Mouse (Mus musculus) stomach, embryonic 16.5 days (tissue): ENCODE measurements at regions not wholly inside any gene's neighbourhood (a gene's known extent, or its start where the extent isn't known, plus 50 kb on each side); places are given as distances from the start of the nearest gene placed in this dataset.
A peak's percentile ranks its signal among the peaks of the same experiment; 100 is the strongest.

Source experiments
- ATAC-seq: fragments of 200-750 bp; cut with Nextera tagmentation; 2 replicates; pipeline ENCODE4 v1.8.0; 2017; ENCODE audit warnings: moderate number of reproducible peaks, moderate TSS enrichment; ENCODE audit not compliant: insufficient read depth, low FRiP score
- H3K27ac ChIP-seq: fragments of 300-500 bp; sonication (generic); 2 replicates; pipeline ENCODE4 v1.5.1; 2014; ENCODE audit warnings: low read length
- H3K27me3 ChIP-seq: fragments of 300-500 bp; sonication (generic); 2 replicates; pipeline ENCODE4 v1.6.1; 2014; ENCODE audit warnings: low read length, control low read depth, mixed read lengths; ENCODE audit not compliant: control insufficient read depth, insufficient read depth
- H3K36me3 ChIP-seq: fragments of 300-500 bp; sonication (generic); 2 replicates; pipeline ENCODE4 v1.6.1; 2014; ENCODE audit warnings: low read length; ENCODE audit not compliant: control insufficient read depth, insufficient read depth
- H3K4me1 ChIP-seq: fragments of 300-500 bp; sonication (generic); 2 replicates; pipeline ENCODE4 v1.6.1; 2014; ENCODE audit warnings: low read length, control low read depth, mixed read lengths; ENCODE audit not compliant: control insufficient read depth, insufficient read depth
- H3K4me2 ChIP-seq: fragments of 300-500 bp; sonication (generic); 2 replicates; pipeline ENCODE4 v1.6.1; 2014; ENCODE audit warnings: low read depth, low read length, mixed read lengths
- H3K4me3 ChIP-seq: fragments of 300-500 bp; sonication (generic); replicated peaks from 2 replicates; pipeline ENCODE4 v1.5.1; 2014; ENCODE audit warnings: mild to moderate bottlenecking, low read length
- H3K9ac ChIP-seq: fragments of 300-500 bp; sonication (generic); 2 replicates; pipeline ENCODE4 v1.6.1; 2014; ENCODE audit warnings: low read length
- H3K9me3 ChIP-seq: fragments of 300-500 bp; sonication (generic); replicated peaks from 2 replicates; pipeline ENCODE4 v1.6.1; 2016; ENCODE audit warnings: low read length, control low read depth; ENCODE audit not compliant: control insufficient read depth
- WGBS: fragments of 180-500 bp; shearing (Covaris S2); extraction: QIAGEN DNeasy Blood & Tissue Kit; methylation state at CpG from one replicate; pipeline ENCODE4 v1.1.7; 2014; 5-methylcytosine and 5-hydroxymethylcytosine counted together

DNA sequence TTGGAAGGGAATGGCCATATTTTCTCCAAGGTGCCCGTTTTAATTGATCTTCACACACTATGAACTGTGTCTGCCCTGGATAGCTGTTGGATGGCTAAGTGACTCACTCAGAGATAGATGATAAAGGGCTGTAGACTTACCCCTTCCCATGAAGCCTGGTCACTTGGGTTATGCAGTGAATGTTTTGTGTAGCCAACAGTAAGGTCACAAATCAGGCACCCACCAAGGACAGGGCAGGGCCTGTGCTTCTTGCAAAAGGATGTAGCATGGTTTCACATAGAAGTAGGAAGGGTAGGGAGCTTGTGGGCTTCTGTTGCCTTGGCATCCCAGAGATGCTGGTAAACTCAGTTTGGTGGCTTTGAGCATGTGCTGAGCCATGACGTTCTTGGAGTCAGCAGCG lies 263.1 kb downstream of the Dysf start:
- H3K27me3 ChIP-seq, result no peaks in the 10 kb centered on the region
- 76% methylated on average over 3 of the region's 3 CpGs for WGBS
- no peak overlapping the region for H3K9ac ChIP-seq
- H3K4me1 ChIP-seq, result peaks cover 13% of the 10 kb centered on the region
- ATAC-seq, result no peak
- H3K4me3 ChIP-seq, result no peak overlapping the region
- H3K9me3 ChIP-seq, result no peaks in the 10 kb centered on the region
- no peaks in the 10 kb centered on the region for H3K36me3 ChIP-seq
- H3K4me2 ChIP-seq, result no peak overlapping the region
- H3K27ac ChIP-seq, result no peak overlapping the region

DNA sequence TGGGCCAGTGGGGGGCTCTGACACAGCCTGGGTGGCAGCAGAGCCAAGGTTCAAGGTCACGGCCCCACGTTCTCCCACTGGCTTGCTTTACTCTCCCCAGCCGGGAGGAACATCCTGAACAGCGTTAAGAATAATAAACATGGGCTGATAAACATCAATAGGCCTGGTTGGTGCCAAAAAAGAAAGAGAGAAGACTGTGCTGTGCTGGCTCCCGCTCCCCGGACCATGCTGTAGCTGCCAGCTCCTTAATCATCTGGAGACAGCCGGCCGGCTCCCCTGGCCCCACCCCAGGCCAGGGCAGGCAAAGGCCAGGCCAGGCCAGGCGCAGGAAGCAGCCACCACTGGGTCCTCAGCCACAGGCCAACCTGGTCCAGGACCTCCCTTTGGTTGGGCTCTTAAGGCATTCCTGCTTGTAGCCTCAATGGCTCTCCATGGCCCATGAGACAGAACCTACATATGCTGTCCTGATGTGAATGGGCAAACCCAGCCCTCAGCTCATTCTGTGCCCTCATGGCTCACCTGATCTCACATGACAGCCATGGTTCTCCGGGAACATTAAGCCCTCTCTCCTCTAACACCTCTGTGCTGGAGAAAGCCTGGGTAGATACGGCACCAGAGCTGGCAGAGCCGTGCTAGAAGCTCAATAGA lies 262.3 kb downstream of the Dysf start:
- Histone ChIP-seq H3K36me3 (no peaks in the 10 kb centered on the region), H3K9me3 (no peaks in the 10 kb centered on the region), H3K27ac (no peak overlapping the region), H3K4me1 (peaks cover 13% of the 10 kb centered on the region), H3K9ac (no peak overlapping the region), H3K27me3 (no peaks in the 10 kb centered on the region), H3K4me2 (no peak overlapping the region), H3K4me3 (no peak overlapping the region)
- 0 out of 2 replicates have a peak, but pooled peaks have one; percentile 41 for ATAC-seq
- WGBS, result 33% methylated on average over 12 of the region's 12 CpGs

DNA sequence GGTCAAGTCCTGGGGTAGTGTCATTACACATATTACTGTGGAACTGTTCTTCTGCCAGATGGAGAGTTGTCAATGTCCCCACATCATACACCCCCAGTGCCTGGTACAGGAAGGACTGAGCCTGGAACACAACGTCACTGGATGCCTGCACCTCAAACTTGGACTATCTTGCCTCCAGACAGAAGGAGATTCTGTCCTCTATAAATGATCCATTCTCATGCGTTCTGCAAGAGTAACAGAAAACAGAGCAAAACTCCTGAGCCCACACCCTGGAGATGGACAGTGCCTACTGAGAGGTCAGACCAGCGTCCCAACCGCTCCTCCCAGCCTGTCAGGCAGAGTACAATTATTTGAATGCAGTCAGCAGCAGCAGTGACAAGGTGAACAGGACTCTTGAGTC lies 261.1 kb downstream of the Dysf start:
- Histone ChIP-seq H3K4me2 (no peak overlapping the region), H3K4me3 (no peak overlapping the region), H3K36me3 (no peaks in the 10 kb centered on the region), H3K9ac (no peak overlapping the region), H3K27ac (no peak overlapping the region), H3K9me3 (no peaks in the 10 kb centered on the region), H3K27me3 (no peaks in the 10 kb centered on the region), H3K4me1 (peaks cover 13% of the 10 kb centered on the region)
- no peak for ATAC-seq
- WGBS, result 84% methylated on average over 4 of the region's 4 CpGs

DNA sequence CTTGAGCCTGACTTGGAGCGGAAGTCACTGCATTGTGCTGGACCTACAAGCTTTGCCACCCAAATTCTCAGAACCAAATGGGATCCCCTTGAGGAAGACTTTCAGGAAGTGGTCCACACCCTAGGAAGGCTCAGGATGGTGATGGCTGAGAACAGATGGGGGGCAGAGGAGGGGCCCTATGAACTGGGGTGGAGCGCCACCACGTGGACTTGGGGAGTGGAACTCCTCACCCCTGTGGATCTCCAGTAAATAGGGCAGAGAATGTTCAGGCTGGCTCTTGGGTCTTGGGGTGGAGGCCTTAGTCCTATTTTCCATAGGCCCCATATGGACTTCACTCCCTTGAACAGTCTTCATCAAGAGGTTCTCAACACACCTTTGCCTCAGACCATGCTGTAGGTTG lies 260.6 kb downstream of the Dysf start:
- no peak overlapping the region for H3K4me2 ChIP-seq
- peaks cover 13% of the 10 kb centered on the region for H3K4me1 ChIP-seq
- no peak overlapping the region for H3K27ac ChIP-seq
- 62% methylated on average over 3 of the region's 3 CpGs for WGBS
- ATAC-seq, result no peak
- no peaks in the 10 kb centered on the region for H3K27me3 ChIP-seq
- H3K4me3 ChIP-seq, result no peak overlapping the region
- H3K9ac ChIP-seq, result no peak overlapping the region
- H3K36me3 ChIP-seq, result no peaks in the 10 kb centered on the region
- H3K9me3 ChIP-seq, result no peaks in the 10 kb centered on the region

DNA sequence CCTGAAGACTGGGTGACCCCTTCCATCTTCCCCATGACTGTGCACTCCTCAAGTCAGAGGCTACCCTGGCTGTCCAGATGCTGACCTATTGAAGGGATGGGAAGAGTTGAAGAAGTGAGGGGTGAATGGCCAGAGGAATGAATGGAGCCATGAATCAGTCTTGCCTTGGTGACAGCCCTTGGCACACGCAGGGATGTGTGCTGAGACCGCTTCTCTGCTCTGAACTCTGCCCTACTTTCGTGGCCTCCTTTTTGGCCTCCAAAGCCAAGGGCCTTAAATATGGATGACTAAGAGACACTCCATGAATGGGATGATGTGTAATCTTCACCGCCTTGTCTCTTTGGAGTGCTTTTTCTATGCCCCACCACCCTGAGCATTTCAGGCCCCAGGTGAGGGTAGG lies 259.7 kb downstream of the Dysf start:
- Histone ChIP-seq H3K36me3 (no peaks in the 10 kb centered on the region), H3K4me3 (no peak overlapping the region), H3K9ac (no peak overlapping the region), H3K27me3 (no peaks in the 10 kb centered on the region), H3K27ac (no peak overlapping the region), H3K4me1 (peaks cover 13% of the 10 kb centered on the region), H3K9me3 (no peaks in the 10 kb centered on the region), H3K4me2 (no peak overlapping the region)
- WGBS, result 93% methylated on average over 4 of the region's 4 CpGs
- no peak for ATAC-seq

DNA sequence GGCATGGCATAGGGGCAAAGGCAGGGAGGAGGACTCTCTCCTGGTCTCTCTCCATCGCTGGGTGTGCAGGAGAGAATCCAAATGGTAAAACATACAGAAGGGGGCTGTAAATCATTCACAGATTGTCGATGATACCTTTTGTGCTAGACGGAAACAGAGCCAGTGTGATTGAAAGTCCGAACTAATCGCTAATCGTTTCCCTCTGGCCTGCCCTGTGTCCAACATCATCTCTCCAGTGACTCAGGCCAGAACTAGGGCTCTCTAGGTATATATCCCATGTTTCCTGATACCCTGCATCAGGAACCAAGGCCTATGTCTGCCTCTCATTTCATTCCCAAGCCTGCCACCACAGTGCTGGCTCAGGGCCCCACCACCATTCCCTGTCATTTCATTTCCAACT lies 259.1 kb downstream of the Dysf start:
- Histone ChIP-seq H3K27me3 (no peaks in the 10 kb centered on the region), H3K4me1 (peaks cover 13% of the 10 kb centered on the region), H3K4me2 (no peak overlapping the region), H3K27ac (no peak overlapping the region), H3K9me3 (no peaks in the 10 kb centered on the region), H3K4me3 (no peak overlapping the region), H3K36me3 (no peaks in the 10 kb centered on the region), H3K9ac (no peak overlapping the region)
- WGBS, result 60% methylated on average over 6 of the region's 6 CpGs
- ATAC-seq, result no peak

DNA sequence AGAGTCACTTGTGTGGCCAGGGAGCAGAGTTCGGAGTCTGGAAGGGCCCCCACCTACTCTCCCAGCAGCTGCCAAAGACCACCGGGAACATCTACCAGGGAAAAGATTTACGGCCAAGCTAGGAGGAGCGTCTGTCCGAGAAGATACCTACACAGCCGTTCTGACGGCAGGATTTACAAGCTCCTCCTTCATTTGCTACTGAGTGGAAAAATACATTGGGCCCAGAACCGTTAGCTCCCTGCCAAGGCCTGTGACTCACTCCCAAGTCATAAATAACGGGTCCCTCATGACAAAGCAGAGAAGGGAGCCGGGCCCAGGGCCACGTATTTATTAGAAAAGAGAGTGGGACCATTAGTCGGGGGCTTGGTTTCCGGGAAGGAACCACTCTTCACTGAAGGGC lies 258.3 kb downstream of the Dysf start:
- no peak overlapping the region for H3K4me2 ChIP-seq
- WGBS, result 29% methylated on average over 13 of the region's 13 CpGs
- H3K4me1 ChIP-seq, result peaks cover 13% of the 10 kb centered on the region
- no peak overlapping the region for H3K4me3 ChIP-seq
- no peak overlapping the region for H3K9ac ChIP-seq
- H3K36me3 ChIP-seq, result no peaks in the 10 kb centered on the region
- H3K27ac ChIP-seq, result no peak overlapping the region
- H3K27me3 ChIP-seq, result no peaks in the 10 kb centered on the region
- H3K9me3 ChIP-seq, result no peaks in the 10 kb centered on the region
- peak; percentile 57; the same call in 1 of the 2 replicates for ATAC-seq

DNA sequence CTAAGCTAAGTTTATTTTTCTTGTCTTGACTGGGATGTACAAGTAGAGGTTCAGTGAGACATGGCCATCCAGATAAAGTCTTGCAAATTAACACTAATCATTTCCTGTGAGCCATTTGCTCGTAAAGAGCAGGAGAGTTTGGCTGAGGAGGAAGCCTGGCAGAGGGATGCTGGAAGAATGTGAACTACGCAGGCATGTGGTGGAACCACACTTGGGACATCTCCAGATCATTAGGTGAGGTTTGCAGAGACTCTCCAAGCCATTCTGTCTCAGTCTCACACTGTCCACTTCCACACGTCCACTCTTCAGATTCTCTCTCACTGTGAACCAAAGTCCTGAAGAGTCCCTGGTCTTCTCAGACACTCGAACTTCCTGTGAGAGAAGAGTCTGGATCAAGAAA lies 256.3 kb downstream of the Dysf start:
- ATAC-seq, result no peak
- no peaks in the 10 kb centered on the region for H3K36me3 ChIP-seq
- H3K4me2 ChIP-seq, result no peak overlapping the region
- peaks cover 5% of the 10 kb centered on the region; the same call in 1 of the 2 replicates for H3K4me1 ChIP-seq
- H3K4me3 ChIP-seq, result no peak overlapping the region
- no peaks in the 10 kb centered on the region for H3K27me3 ChIP-seq
- WGBS, result 77% methylated on average over 4 of the region's 4 CpGs
- no peaks in the 10 kb centered on the region for H3K9me3 ChIP-seq
- no peak overlapping the region for H3K27ac ChIP-seq
- no peak overlapping the region for H3K9ac ChIP-seq

DNA sequence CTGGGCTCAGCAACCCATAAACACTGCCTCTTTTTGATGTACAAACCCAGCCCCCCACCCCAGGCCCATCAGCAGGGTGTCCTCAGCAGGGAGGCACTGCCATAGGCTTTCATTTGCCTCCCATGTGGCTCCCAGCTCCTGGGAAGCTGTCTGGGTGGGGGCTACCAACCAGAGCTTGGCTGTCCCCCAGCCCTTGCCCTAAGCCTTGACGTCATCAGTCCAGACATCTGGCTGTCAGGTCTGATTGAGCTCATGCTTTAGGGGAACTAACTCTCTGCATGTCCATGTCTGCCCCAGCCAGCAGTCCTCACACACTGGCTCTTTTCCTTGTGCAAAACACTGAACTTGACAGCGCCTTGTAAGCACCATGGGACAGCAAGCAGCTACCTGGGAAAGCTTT lies 255.3 kb downstream of the Dysf start:
- no peaks in the 10 kb centered on the region for H3K9me3 ChIP-seq
- H3K4me2 ChIP-seq, result no peak overlapping the region
- no peaks in the 10 kb centered on the region for H3K27me3 ChIP-seq
- WGBS, result 61% methylated on average over 2 of the region's 2 CpGs
- no peak for ATAC-seq
- H3K4me1 ChIP-seq, result peaks cover 5% of the 10 kb centered on the region; the same call in 1 of the 2 replicates
- H3K4me3 ChIP-seq, result no peak overlapping the region
- H3K9ac ChIP-seq, result no peak overlapping the region
- no peak overlapping the region for H3K27ac ChIP-seq
- H3K36me3 ChIP-seq, result no peaks in the 10 kb centered on the region
